Mouse (Mus musculus): ENCODE measurements around the gene Ehd4. TPM values are rescaled to one million over a fixed set of nuclear protein-coding genes. Genes with fewer than 3 reads are reported as not detected.

Gene Ehd4
- total and polyA plus RNA-seq, 3 experiments, result 15.8 to 35.5 TPM; not detected in 1

GRCm38 (mm10) chr2:120064639-120065038 lies 89.8 kb downstream of the Ehd4 start:
- no peaks in the 10 kb centered on the region for H3K79me2 ChIP-seq (ENCODE audit: control insufficient read depth, insufficient read depth, low read length, poor library complexity)
- no peaks in the 10 kb centered on the region for H3K4me1 ChIP-seq (ENCODE audit: control insufficient read depth in 1 of 2, insufficient read depth in 2 of 2, low read length in 2 of 2)
- H3K27ac ChIP-seq (ENCODE audit: control insufficient read depth, low read depth, low read length), result no peak overlapping the region
- TF ChIP-seq HCFC1 (IDR thresholded peaks at IDR 0.05; ENCODE audit: low read depth, low read length) (no peak), CTCF (IDR thresholded peaks at IDR 0.05 in 2 of 3, conservative IDR thresholded peaks at IDR 0.05 in 1 of 3; ENCODE audit: control insufficient read depth in 1 of 3, insufficient read depth in 1 of 3, low read depth in 2 of 3, low read length in 3 of 3, poor library complexity in 1 of 3, severe bottlenecking in 1 of 3) (peak; percentile 9 to 49 (median 23); a peak in 3 of 6 replicates), ELF1 (IDR thresholded peaks at IDR 0.05; ENCODE audit: low read depth, low read length) (no peak), MEF2A (IDR thresholded peaks at IDR 0.05; ENCODE audit: extremely low read depth, insufficient replicate concordance, low read depth, low read length, poor library complexity, severe bottlenecking) (no peak), ZC3H11A (IDR thresholded peaks at IDR 0.05; ENCODE audit: low read depth, low read length) (no peak), KAT2A (conservative IDR thresholded peaks at IDR 0.05; ENCODE audit: low read depth, low read length) (no peak), ZKSCAN1 (IDR thresholded peaks at IDR 0.05; ENCODE audit: low read depth, low read length) (no peak), GATA1 (IDR thresholded peaks at IDR 0.05; ENCODE audit: low read depth, low read length) (no peak), POLR2AphosphoS5 (IDR thresholded peaks at IDR 0.05; ENCODE audit: borderline replicate concordance, low read depth, low read length) (no peak), JUND (IDR thresholded peaks at IDR 0.05; ENCODE audit: low read depth, low read length) (no peak), CHD1 (IDR thresholded peaks at IDR 0.05; ENCODE audit: low read depth, low read length) (no peak), UBTF (IDR thresholded peaks at IDR 0.05; ENCODE audit: borderline replicate concordance, insufficient read depth, low read depth, low read length) (no peak), NELFE (IDR thresholded peaks at IDR 0.05; ENCODE audit: low read depth, low read length) (no peak), SMC3 (IDR thresholded peaks at IDR 0.05; ENCODE audit: low read depth, low read length) (peak; percentile 11; the same call in 1 of the 2 replicates), POLR2A (IDR thresholded peaks at IDR 0.05; ENCODE audit: control insufficient read depth in 1 of 2, insufficient read depth in 1 of 2, low read depth in 1 of 2, low read length in 2 of 2, poor library complexity in 1 of 2) (no peak)
- H3K4me3 ChIP-seq (ENCODE audit: control insufficient read depth in 1 of 2, insufficient read depth in 1 of 2, low read depth in 2 of 2, low read length in 2 of 2), result no peak overlapping the region
- DNase-seq (ENCODE audit: low read depth, low spot score), result peak; percentile 31
- no peaks in the 10 kb centered on the region for H3K9me3 ChIP-seq (replicated peaks; ENCODE audit: insufficient read depth, low read length)
- no peaks in the 10 kb centered on the region; a peak in 1 of 4 replicates for H3K27me3 ChIP-seq (ENCODE audit: control insufficient read depth in 1 of 2, insufficient read depth in 2 of 2, low read length in 2 of 2)
- H3K9ac ChIP-seq (ENCODE audit: control insufficient read depth, low read depth, low read length, poor library complexity, severe bottlenecking), result no peak overlapping the region
- H3K36me3 ChIP-seq (ENCODE audit: control insufficient read depth in 1 of 2, insufficient read depth in 2 of 2, low read length in 2 of 2), result no peaks in the 10 kb centered on the region

DNA sequence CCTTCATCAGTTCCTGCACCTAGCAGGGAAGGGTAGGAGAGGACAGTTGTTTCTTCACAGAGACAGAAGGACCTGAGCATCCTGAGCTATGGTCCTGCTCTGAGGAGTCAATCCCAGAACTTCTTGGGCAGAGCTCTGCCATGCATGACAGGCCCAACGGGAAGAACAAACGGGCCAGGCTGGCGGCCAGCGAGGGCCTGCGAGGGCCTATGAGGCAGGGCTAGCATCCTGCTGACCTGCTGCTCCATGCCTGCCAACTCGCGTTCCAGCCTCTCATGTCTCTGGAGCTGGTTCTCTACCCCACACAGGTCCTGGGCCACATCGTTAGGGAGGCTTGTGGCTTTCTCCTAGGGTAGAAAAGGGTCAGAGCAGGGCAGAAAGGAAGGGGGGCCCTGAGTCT lies 92.2 kb downstream of the Ehd4 start:
- no peaks in the 10 kb centered on the region for H3K79me2 ChIP-seq (ENCODE audit: control insufficient read depth, insufficient read depth, low read length, poor library complexity)
- TF ChIP-seq TAL1 (IDR thresholded peaks at IDR 0.05; ENCODE audit: low read length), result no peak
- no peak for TF ChIP-seq USF2 (IDR thresholded peaks at IDR 0.05; ENCODE audit: borderline replicate concordance in 1 of 2, insufficient read depth in 1 of 2, low read depth in 1 of 2, low read length in 2 of 2)
- TF ChIP-seq CHD1 (IDR thresholded peaks at IDR 0.05; ENCODE audit: low read depth, low read length), result no peak
- H3K4me3 ChIP-seq (ENCODE audit: control insufficient read depth in 1 of 2, insufficient read depth in 1 of 2, low read depth in 2 of 2, low read length in 2 of 2), result no peak overlapping the region
- DNase-seq (ENCODE audit: low read depth, low spot score), result no peak
- H3K9me3 ChIP-seq (replicated peaks; ENCODE audit: insufficient read depth, low read length), result no peaks in the 10 kb centered on the region
- H3K9ac ChIP-seq (ENCODE audit: control insufficient read depth, low read depth, low read length, poor library complexity, severe bottlenecking), result no peak overlapping the region
- H3K27me3 ChIP-seq (ENCODE audit: control insufficient read depth in 1 of 2, insufficient read depth in 2 of 2, low read length in 2 of 2), result peaks cover 0 to 2% of the 10 kb centered on the region in 2 experiments; a peak in 1 of 4 replicates
- no peak overlapping the region for H3K27ac ChIP-seq (ENCODE audit: control insufficient read depth, low read depth, low read length)
- no peaks in the 10 kb centered on the region for H3K36me3 ChIP-seq (ENCODE audit: control insufficient read depth in 1 of 2, insufficient read depth in 2 of 2, low read length in 2 of 2)
- H3K4me1 ChIP-seq (ENCODE audit: control insufficient read depth in 1 of 2, insufficient read depth in 2 of 2, low read length in 2 of 2), result no peaks in the 10 kb centered on the region
